Mouse (Mus musculus) lung, postnatal 0 days (tissue): ENCODE measurements around the gene Actbl2.

Experiments used
- CTCF ChIP-seq: IDR thresholded peaks from 2 replicates; pipeline ENCODE4 v1.5.1; 2016; ENCODE audit warnings: antibody characterized with exemption, mild to moderate bottlenecking
- EP300 ChIP-seq: IDR thresholded peaks from 2 replicates; pipeline ENCODE4 v1.6.1; 2016; ENCODE audit warnings: antibody characterized with exemption, mild to moderate bottlenecking, control low read depth

GRCm38 (mm10) chr13:111301431-111301830 is 46.6 kb downstream of the Actbl2 start:
- TF ChIP-seq CTCF (no peak), EP300 (no peak)
